Mouse (Mus musculus): Measurements from ENCODE around the gene Myocd.
A peak's percentile ranks its signal among the peaks of the same experiment; 100 is the strongest.

Myocd gene

GRCm38 (mm10) chr11:65269851-65270473, at the start of gene Myocd:
Gene Myocd, minus strand, starts transcription at chr11:65269989.
- peak; percentile 79 for DNase-seq

- DNase-seq: no peak
Observed at GRCm38 (mm10) chr11:65303824-65304223, 34.0 kb upstream of the Myocd start.

GRCm38 (mm10) chr11:65294128-65294833, 24.5 kb upstream of the Myocd start:
- DNase-seq: no peak

GRCm38 (mm10) chr11:65292994-65293393, 23.2 kb upstream of the Myocd start:
- no peak for DNase-seq

- peak; percentile 23 for DNase-seq
Observed at GRCm38 (mm10) chr11:65287706-65288105, 17.9 kb upstream of the Myocd start.

- DNase-seq: no peak
Observed at GRCm38 (mm10) chr11:65286211-65286610, 16.4 kb upstream of the Myocd start.

GRCm38 (mm10) chr11:65275441-65275840, 5.7 kb upstream of the Myocd start:
- DNase-seq: no peak

GRCm38 (mm10) chr11:65271000-65271399, 1.2 kb upstream of the Myocd start:
- no peak for DNase-seq

- peak; percentile 44 for DNase-seq
Observed at GRCm38 (mm10) chr11:65268310-65268709, 1.5 kb downstream of the Myocd start.

GRCm38 (mm10) chr11:65263466-65263865, 6.3 kb downstream of the Myocd start:
- DNase-seq: no peak

- no peak for DNase-seq
Observed at GRCm38 (mm10) chr11:65258997-65259396, 10.8 kb downstream of the Myocd start.

- DNase-seq: peak; percentile 70
Observed at GRCm38 (mm10) chr11:65256143-65256542, 13.6 kb downstream of the Myocd start.

- no peak for DNase-seq
Observed at GRCm38 (mm10) chr11:65255564-65255963, 14.2 kb downstream of the Myocd start.

- no peak for DNase-seq
Observed at GRCm38 (mm10) chr11:65250366-65250765, 19.4 kb downstream of the Myocd start.

- no peak for DNase-seq
Observed at GRCm38 (mm10) chr11:65246301-65247054, 23.3 kb downstream of the Myocd start.

GRCm38 (mm10) chr11:65243593-65243992, 26.2 kb downstream of the Myocd start:
- DNase-seq: no peak

- no peak for DNase-seq
Observed at GRCm38 (mm10) chr11:65240521-65240920, 29.3 kb downstream of the Myocd start.

GRCm38 (mm10) chr11:65237896-65238295, 31.9 kb downstream of the Myocd start:
- no peak for DNase-seq

- peak; percentile 39 for DNase-seq
Observed at GRCm38 (mm10) chr11:65236907-65237306, 32.9 kb downstream of the Myocd start.

- DNase-seq: no peak
Observed at GRCm38 (mm10) chr11:65235374-65235773, 34.4 kb downstream of the Myocd start.

GRCm38 (mm10) chr11:65231771-65232170, 38.0 kb downstream of the Myocd start:
- DNase-seq: peak; percentile 66

- DNase-seq: no peak
Observed at GRCm38 (mm10) chr11:65226766-65227165, 43.0 kb downstream of the Myocd start.

- peak; percentile 63 for DNase-seq
Observed at GRCm38 (mm10) chr11:65214954-65215629, 54.7 kb downstream of the Myocd start.
